Mouse (Mus musculus): ENCODE results near the gene Paxx.
"Not testable (repeated sequence)": the region's sequence is repeated elsewhere in the genome, so short reads cannot be mapped to it uniquely, and the experiment has no call there.

Gene Paxx

DNA sequence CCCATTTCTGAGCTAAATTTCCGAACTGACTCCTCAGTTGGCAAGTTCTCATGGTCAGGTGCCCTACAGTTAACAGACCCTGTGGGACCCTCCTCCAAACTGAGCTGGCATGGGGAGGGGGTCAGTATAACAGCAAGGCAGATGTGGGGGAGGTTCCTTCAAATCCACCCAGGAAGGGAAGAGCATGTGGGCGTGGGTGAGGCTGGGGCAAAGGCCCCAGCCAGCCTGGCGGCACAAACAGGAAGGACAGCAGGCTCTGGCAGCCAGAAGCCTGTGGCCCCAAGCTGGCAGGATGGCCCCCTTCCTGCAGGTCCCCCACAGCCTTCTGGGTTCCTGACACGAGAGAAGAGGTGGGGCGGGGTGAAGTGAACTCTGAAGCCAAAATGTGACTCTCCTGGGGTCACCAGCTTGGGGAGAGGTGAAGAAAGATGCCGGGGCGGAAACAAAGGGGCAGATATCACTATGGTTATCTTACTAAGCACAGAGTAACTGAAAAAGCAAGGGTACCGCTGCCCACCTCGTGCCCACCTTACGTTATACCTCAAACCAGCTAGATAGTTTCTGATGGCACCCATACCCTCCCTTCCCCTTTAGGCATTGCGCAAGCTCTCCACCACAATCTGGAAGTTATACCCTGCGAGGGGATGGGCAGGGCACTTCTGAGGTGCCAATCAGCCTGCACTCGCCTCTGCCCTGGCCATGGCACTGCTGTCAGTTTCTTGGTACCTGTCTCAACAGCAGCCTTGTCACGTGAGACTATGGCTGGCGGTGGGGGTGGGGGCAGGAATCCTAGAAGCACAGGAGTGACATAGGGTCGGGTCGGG is 38.1 kb downstream of the Paxx start, which contains the start of gene Fut7:
Gene Fut7, plus strand, starts transcription at position 681 of the 824 bp plus-strand sequence.
- no peak for ATAC-seq (ENCODE audit: insufficient number of reproducible peaks, low FRiP score, low TSS enrichment)

GRCm38 (mm10) chr2:25421896-25422295 is 39.0 kb downstream of the Paxx start:
- no peak for ATAC-seq (ENCODE audit: insufficient number of reproducible peaks, low FRiP score, low TSS enrichment)

DNA sequence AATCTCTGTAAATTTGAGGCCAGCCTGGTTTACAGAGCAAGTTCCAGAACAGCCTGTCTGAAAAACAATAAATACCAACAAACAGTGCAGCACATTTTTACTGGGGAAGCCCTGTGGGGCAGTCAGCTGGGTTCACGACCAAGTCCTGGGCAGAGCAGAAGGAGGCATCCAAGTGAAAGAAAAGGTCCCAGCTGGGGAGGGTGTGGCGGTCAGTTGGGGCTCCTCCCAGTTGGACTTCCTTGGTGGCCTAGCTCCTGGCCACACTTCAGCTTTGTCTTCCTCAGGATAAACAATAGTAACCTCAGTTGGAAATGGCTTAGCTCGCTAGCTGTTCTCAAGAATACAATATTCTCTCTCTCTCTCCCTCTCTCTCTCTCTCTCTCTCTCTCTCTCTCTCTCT is 43.5 kb downstream of the Paxx start:
- ATAC-seq (ENCODE audit: insufficient number of reproducible peaks, low FRiP score, low TSS enrichment): no peak

DNA sequence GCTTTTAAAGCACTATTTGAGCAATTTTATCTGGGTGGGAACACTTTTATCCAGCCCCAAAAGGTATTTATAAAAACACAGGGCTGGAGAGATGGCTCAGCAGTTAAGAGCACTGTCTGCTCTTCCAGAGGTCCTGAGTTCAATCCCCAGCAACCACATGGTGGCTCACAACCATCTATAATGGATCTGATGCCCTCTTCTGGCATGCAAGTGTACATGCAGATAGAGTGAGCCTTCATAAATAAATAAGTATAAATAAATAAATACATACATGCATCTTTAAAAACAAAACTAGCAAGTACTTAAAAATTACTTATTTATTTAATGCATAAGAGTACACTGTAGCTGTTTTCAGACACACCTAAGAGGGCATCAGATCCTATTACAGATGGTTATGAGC is 47.5 kb downstream of the Paxx start:
- ATAC-seq (ENCODE audit: insufficient number of reproducible peaks, low FRiP score, low TSS enrichment): not testable (repeated sequence)

DNA sequence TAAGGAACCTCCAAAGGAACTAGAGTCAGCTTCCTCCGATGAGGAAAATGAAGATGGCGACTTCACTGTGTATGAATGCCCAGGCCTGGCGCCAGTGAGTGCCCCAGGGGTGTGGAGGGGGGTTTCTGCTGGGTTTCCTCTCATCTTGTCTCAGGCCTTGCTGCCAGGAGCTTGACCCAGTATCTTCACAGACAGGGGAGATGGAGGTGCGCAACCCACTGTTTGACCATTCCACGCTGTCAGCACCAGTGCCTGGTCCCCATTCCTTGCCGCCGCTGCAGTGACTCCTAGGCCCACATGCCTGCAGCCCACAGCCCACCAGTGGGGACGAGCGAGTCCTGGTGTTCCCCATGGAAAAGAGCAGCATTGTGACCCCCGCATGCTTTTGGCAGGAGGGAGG is 52.0 kb downstream of the Paxx start:
- no peak for ATAC-seq (ENCODE audit: insufficient number of reproducible peaks, low FRiP score, low TSS enrichment)
